Mouse (Mus musculus) heart, postnatal 4 days (tissue): ENCODE measurements around the gene Dlgap5. TPM values are rescaled to one million over a fixed set of nuclear protein-coding genes. Genes with fewer than 3 reads are reported as not detected.
"Not testable (repeated sequence)": the region's sequence is repeated elsewhere in the genome, so short reads cannot be mapped to it uniquely, and the experiment has no call there.

ENCODE experiments used
- DNase-seq: peaks from one replicate; pipeline ENCODE4 v3.0.0; 2021
- total RNA-seq, 2 experiments: library from RNA; stranded (reverse); gene quantifications; 2 replicates each; pipeline ENCODE4 v1.2.3; 2021

Gene Dlgap5
- 10 to 100 TPM; 26.5 to 35.0 TPM for total RNA-seq

- peak; percentile 95 for DNase-seq
These were observed at the start of gene Dlgap5 for GRCm38 (mm10) chr14:47417775-47418665. Gene Dlgap5 (minus strand): TSS chr14:47418407.

- no peak for DNase-seq
These were observed 47.4 kb upstream of the Dlgap5 start for GRCm38 (mm10) chr14:47465468-47466175.

GRCm38 (mm10) chr14:47464426-47464825, 46.2 kb upstream of the Dlgap5 start:
- no peak for DNase-seq

GRCm38 (mm10) chr14:47462877-47463460, 44.8 kb upstream of the Dlgap5 start:
- DNase-seq, result no peak

- DNase-seq, result no peak
These were observed 44.2 kb upstream of the Dlgap5 start for GRCm38 (mm10) chr14:47462453-47462852.

GRCm38 (mm10) chr14:47461997-47462396, 43.8 kb upstream of the Dlgap5 start:
- DNase-seq, result no peak

- no peak for DNase-seq
These were observed 41.3 kb upstream of the Dlgap5 start for GRCm38 (mm10) chr14:47459556-47459955.

- not testable (repeated sequence) for DNase-seq
These were observed 31.9 kb upstream of the Dlgap5 start, which contains the start of gene Fbxo34 for GRCm38 (mm10) chr14:47450121-47450520. Gene Fbxo34 (plus strand): TSS chr14:47450421.

- DNase-seq, result no peak
These were observed 27.3 kb upstream of the Dlgap5 start for GRCm38 (mm10) chr14:47445331-47446095.

GRCm38 (mm10) chr14:47444907-47445306, 26.7 kb upstream of the Dlgap5 start:
- peak; percentile 6 for DNase-seq

- no peak for DNase-seq
These were observed 20.7 kb upstream of the Dlgap5 start for GRCm38 (mm10) chr14:47438947-47439346.

- peak; percentile 8 for DNase-seq
These were observed 14.8 kb upstream of the Dlgap5 start for GRCm38 (mm10) chr14:47432987-47433386.

GRCm38 (mm10) chr14:47422466-47422865, 4.3 kb upstream of the Dlgap5 start:
- DNase-seq, result no peak

- DNase-seq, result no peak
These were observed 3.4 kb upstream of the Dlgap5 start for GRCm38 (mm10) chr14:47421606-47422005.

- DNase-seq, result no peak
These were observed 1.6 kb upstream of the Dlgap5 start for GRCm38 (mm10) chr14:47419723-47420276.

GRCm38 (mm10) chr14:47419034-47419625, 923 bp upstream of the Dlgap5 start:
- DNase-seq, result no peak

- DNase-seq, result no peak
These were observed 422 bp upstream of the Dlgap5 start for GRCm38 (mm10) chr14:47418666-47418991.

- DNase-seq, result no peak
These were observed 861 bp downstream of the Dlgap5 start for GRCm38 (mm10) chr14:47417346-47417745.

- no peak for DNase-seq
These were observed 12.2 kb downstream of the Dlgap5 start for GRCm38 (mm10) chr14:47406000-47406399.

GRCm38 (mm10) chr14:47402735-47403134, 15.5 kb downstream of the Dlgap5 start:
- no peak for DNase-seq

GRCm38 (mm10) chr14:47396165-47396652, 22.0 kb downstream of the Dlgap5 start:
- no peak for DNase-seq
